Mouse (Mus musculus): ENCODE measurements at regions not wholly inside any gene's neighbourhood (a gene's known extent, or its start where the extent isn't known, plus 50 kb on each side); places are given as distances from the start of the nearest gene placed in this dataset.

- no peak for DNase-seq (ENCODE audit: low spot score)
Measured at GRCm38 (mm10) chr1:76083273-76084036, 537.4 kb downstream of the Slc4a3 start.

GRCm38 (mm10) chr1:76091031-76091430 lies 545.0 kb downstream of the Slc4a3 start:
- DNase-seq (ENCODE audit: low spot score) = no peak

GRCm38 (mm10) chr1:76113281-76113680 lies 567.2 kb downstream of the Slc4a3 start:
- DNase-seq (ENCODE audit: low spot score) = no peak

GRCm38 (mm10) chr1:76120840-76121239 lies 574.8 kb downstream of the Slc4a3 start:
- no peak for DNase-seq (ENCODE audit: low spot score)

- DNase-seq (ENCODE audit: low spot score) = no peak
Measured at GRCm38 (mm10) chr1:76130353-76130752, 584.3 kb downstream of the Slc4a3 start.

- no peak for DNase-seq (ENCODE audit: low spot score)
Measured at GRCm38 (mm10) chr1:76136810-76137209, 590.7 kb downstream of the Slc4a3 start.

- no peak for DNase-seq (ENCODE audit: low spot score)
Measured at GRCm38 (mm10) chr1:76137701-76138100, 591.6 kb downstream of the Slc4a3 start.

- DNase-seq (ENCODE audit: low spot score) = no peak
Measured at GRCm38 (mm10) chr1:76143516-76143915, 597.5 kb downstream of the Slc4a3 start.

- DNase-seq (ENCODE audit: low spot score) = no peak
Measured at GRCm38 (mm10) chr1:76148963-76149362, 602.9 kb downstream of the Slc4a3 start.

GRCm38 (mm10) chr1:76156291-76156690 lies 610.2 kb downstream of the Slc4a3 start:
- no peak for DNase-seq (ENCODE audit: low spot score)

- no peak for DNase-seq (ENCODE audit: low spot score)
Measured at GRCm38 (mm10) chr1:76167486-76167885, 621.4 kb downstream of the Slc4a3 start.

GRCm38 (mm10) chr1:76181181-76181580 lies 635.1 kb downstream of the Slc4a3 start:
- DNase-seq (ENCODE audit: low spot score) = no peak

GRCm38 (mm10) chr1:76194844-76195243 lies 648.8 kb downstream of the Slc4a3 start:
- no peak for DNase-seq (ENCODE audit: low spot score)

GRCm38 (mm10) chr1:76197651-76198050 lies 651.6 kb downstream of the Slc4a3 start:
- no peak for DNase-seq (ENCODE audit: low spot score)

GRCm38 (mm10) chr1:76200906-76201305 lies 654.8 kb downstream of the Slc4a3 start:
- no peak for DNase-seq (ENCODE audit: low spot score)

GRCm38 (mm10) chr1:76212486-76212885 lies 666.4 kb downstream of the Slc4a3 start:
- no peak for DNase-seq (ENCODE audit: low spot score)

- no peak for DNase-seq (ENCODE audit: low spot score)
Measured at GRCm38 (mm10) chr1:76244721-76245120, 698.7 kb downstream of the Slc4a3 start.

- DNase-seq (ENCODE audit: low spot score) = no peak
Measured at GRCm38 (mm10) chr1:76246181-76246796, 700.2 kb downstream of the Slc4a3 start.

- DNase-seq (ENCODE audit: low spot score) = no peak
Measured at GRCm38 (mm10) chr1:76247126-76247525, 701.1 kb downstream of the Slc4a3 start.

- no peak for DNase-seq (ENCODE audit: low spot score)
Measured at GRCm38 (mm10) chr1:76258217-76258616, 712.2 kb downstream of the Slc4a3 start.

GRCm38 (mm10) chr1:76276148-76276547 lies 730.1 kb downstream of the Slc4a3 start:
- DNase-seq (ENCODE audit: low spot score) = no peak

GRCm38 (mm10) chr1:76276624-76277023 lies 730.6 kb downstream of the Slc4a3 start:
- no peak for DNase-seq (ENCODE audit: low spot score)

- no peak for DNase-seq (ENCODE audit: low spot score)
Measured at GRCm38 (mm10) chr1:76283322-76283721, 737.3 kb downstream of the Slc4a3 start.
